Mouse (Mus musculus) embryonic facial prominence, embryonic 15.5 days (tissue): ENCODE measurements around the gene Gse1. TPM values are rescaled to one million over a fixed set of nuclear protein-coding genes. Genes with fewer than 3 reads are reported as not detected.

ENCODE experiments used
- ATAC-seq: fragments of 200-750 bp; cut with Nextera tagmentation; 2 replicates; pipeline ENCODE4 v1.8.0; 2017; ENCODE audit warnings: low read depth, moderate TSS enrichment; ENCODE audit not compliant: insufficient number of reproducible peaks, low FRiP score, low TSS enrichment
- H3K27ac ChIP-seq: fragments of 300-500 bp; sonication (generic); replicated peaks from 2 replicates; pipeline ENCODE4 v1.5.1; 2015; ENCODE audit warnings: mild to moderate bottlenecking, inconsistent platforms
- H3K27me3 ChIP-seq: fragments of 300-500 bp; sonication (generic); 2 replicates; pipeline ENCODE4 v1.6.1; 2015; ENCODE audit warnings: inconsistent platforms
- H3K36me3 ChIP-seq: fragments of 300-500 bp; sonication (generic); 2 replicates; pipeline ENCODE4 v1.6.1; 2015; ENCODE audit warnings: mild to moderate bottlenecking, inconsistent platforms
- H3K4me1 ChIP-seq: fragments of 300-500 bp; sonication (generic); 2 replicates; pipeline ENCODE4 v1.6.1; 2015; ENCODE audit warnings: inconsistent platforms
- H3K4me2 ChIP-seq: fragments of 300-500 bp; sonication (generic); replicated peaks from 2 replicates; pipeline ENCODE4 v1.6.1; 2015; ENCODE audit warnings: mild to moderate bottlenecking, inconsistent platforms
- H3K4me3 ChIP-seq: fragments of 300-500 bp; sonication (generic); replicated peaks from 2 replicates; pipeline ENCODE4 v1.5.1; 2015; ENCODE audit warnings: mild to moderate bottlenecking, inconsistent platforms
- H3K9ac ChIP-seq: fragments of 300-500 bp; sonication (generic); 2 replicates; pipeline ENCODE4 v1.6.1; 2015; ENCODE audit warnings: inconsistent platforms
- H3K9me3 ChIP-seq: fragments of 300-500 bp; sonication (generic); replicated peaks from 2 replicates; pipeline ENCODE4 v1.6.1; 2016; ENCODE audit warnings: inconsistent platforms
- WGBS: fragments of 180-500 bp; shearing (Covaris S2); methylation state at CpG from one replicate; pipeline ENCODE4 v1.1.7; 2015; 5-methylcytosine and 5-hydroxymethylcytosine counted together
- polyA plus RNA-seq: library from polyadenylated mRNA; unstranded; fragments of >200 nt; fragmentation: Nextera tagmentation; extraction: Ambion mirVana; gene quantifications from 2 replicates; pipeline ENCODE4 v1.2.1, GENCODE M21; 2015

The Gse1 gene
- polyA plus RNA-seq, 1 experiment from 2014 or later: 11.1 TPM

DNA sequence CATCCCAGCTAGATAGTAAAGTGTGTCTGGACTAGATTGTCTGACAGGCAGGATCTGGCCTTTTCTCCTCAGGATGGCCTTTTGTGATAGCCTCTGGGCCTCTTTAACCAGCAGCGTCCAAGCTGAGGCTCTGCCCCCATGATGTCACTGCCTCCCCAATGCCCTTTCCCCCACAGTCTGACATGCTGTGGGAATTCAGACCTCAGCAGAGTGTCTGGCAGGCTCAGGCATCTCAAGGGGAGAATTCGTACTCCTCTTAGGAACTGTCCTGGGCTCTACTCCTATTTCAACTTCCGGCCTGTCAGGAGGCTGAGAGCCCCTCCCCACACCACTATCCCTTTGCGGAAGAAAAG lies 236.3 kb downstream of the Gse1 start:
- Histone ChIP-seq H3K9me3 (no peaks in the 10 kb centered on the region), H3K4me2 (no peak overlapping the region), H3K36me3 (no peaks in the 10 kb centered on the region), H3K4me1 (peaks cover 62% of the 10 kb centered on the region), H3K27me3 (no peaks in the 10 kb centered on the region), H3K9ac (no peak overlapping the region), H3K27ac (0 out of 2 replicates have a peak overlapping the region, but pooled peaks have one; percentile 28), H3K4me3 (no peak overlapping the region)
- WGBS: 62% methylated on average over 4 of the region's 4 CpGs
- ATAC-seq: no peak

DNA sequence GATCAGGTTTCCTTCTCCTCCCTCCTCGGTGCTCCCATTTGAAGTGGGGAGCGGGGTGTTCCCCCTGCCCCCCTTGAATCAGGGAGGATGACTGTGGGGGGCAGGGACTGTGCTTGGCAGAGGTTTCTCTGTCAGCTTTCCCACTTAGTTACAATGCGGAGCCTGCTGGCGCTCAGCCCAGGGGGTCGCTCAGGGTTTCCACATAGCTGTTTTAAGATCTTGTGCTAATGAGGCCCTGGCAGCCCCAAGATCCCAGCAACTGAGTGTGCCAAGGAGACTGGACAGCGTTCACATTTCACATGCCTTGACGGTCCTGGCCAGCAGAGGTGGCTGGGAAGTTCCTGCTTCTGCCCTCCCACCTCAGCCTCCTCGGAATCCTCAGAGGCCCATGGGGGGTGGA lies 237.5 kb downstream of the Gse1 start:
- ATAC-seq: peak; percentile 34; the same call in 1 of the 2 replicates
- Histone ChIP-seq H3K4me1 (peaks cover 52% of the 10 kb centered on the region), H3K9me3 (no peaks in the 10 kb centered on the region), H3K9ac (no peak overlapping the region), H3K4me3 (no peak overlapping the region), H3K27me3 (no peaks in the 10 kb centered on the region), H3K27ac (peak overlapping the region; percentile 41; the same call in 1 of the 2 replicates), H3K36me3 (no peaks in the 10 kb centered on the region), H3K4me2 (no peak overlapping the region; the same call in 1 of the 2 replicates)
- 4% methylated on average over 8 of the region's 8 CpGs for WGBS

GRCm38 (mm10) chr8:120466266-120466665 lies 238.0 kb downstream of the Gse1 start:
- Histone ChIP-seq H3K4me1 (peaks cover 52% of the 10 kb centered on the region), H3K4me3 (no peak overlapping the region), H3K4me2 (no peak overlapping the region), H3K36me3 (no peaks in the 10 kb centered on the region), H3K9me3 (no peaks in the 10 kb centered on the region), H3K27ac (no peak overlapping the region), H3K9ac (no peak overlapping the region), H3K27me3 (no peaks in the 10 kb centered on the region)
- WGBS: 54% methylated on average over 10 of the region's 10 CpGs
- no peak for ATAC-seq

DNA sequence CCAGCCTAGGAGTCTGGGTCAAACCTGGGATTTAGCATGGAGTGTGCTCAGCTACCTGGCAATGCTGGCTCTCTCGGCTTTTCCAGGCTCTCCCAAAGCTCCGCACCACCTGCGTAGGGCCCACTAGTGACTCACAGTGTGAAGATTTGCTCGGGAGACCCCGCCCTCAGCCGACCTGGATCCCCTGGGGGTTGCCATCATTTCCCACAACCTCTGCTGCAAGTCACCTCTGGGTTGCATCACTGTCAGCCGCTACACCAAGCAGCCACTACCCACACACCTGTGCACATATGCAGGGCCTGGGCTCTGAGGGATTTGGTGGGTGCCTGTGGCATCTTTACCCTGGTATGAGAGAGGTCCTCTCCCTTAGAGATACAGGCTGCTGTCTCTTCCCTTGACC lies 239.3 kb downstream of the Gse1 start:
- 75% methylated on average over 7 of the region's 7 CpGs for WGBS
- peaks cover 52% of the 10 kb centered on the region for H3K4me1 ChIP-seq

GRCm38 (mm10) chr8:120470170-120470569 lies 241.9 kb downstream of the Gse1 start:
- Histone ChIP-seq H3K4me2 (no peak overlapping the region), H3K9ac (no peak overlapping the region), H3K27me3 (no peaks in the 10 kb centered on the region), H3K4me1 (peaks cover 45% of the 10 kb centered on the region), H3K36me3 (no peaks in the 10 kb centered on the region), H3K27ac (no peak overlapping the region), H3K9me3 (no peaks in the 10 kb centered on the region), H3K4me3 (no peak overlapping the region)
- ATAC-seq: no peak
- 85% methylated on average over 12 of the region's 12 CpGs for WGBS

More for the DNA sequence above, 239.3 kb downstream of the Gse1 start:
- Histone ChIP-seq H3K27me3 (no peaks in the 10 kb centered on the region), H3K27ac (no peak overlapping the region), H3K9me3 (no peaks in the 10 kb centered on the region), H3K9ac (no peak overlapping the region), H3K4me2 (no peak overlapping the region), H3K36me3 (no peaks in the 10 kb centered on the region), H3K4me3 (no peak overlapping the region)
- ATAC-seq: no peak

GRCm38 (mm10) chr8:120471166-120471565 lies 242.9 kb downstream of the Gse1 start:
- no peak overlapping the region for H3K4me3 ChIP-seq
- 19% methylated on average over 7 of the region's 7 CpGs for WGBS
- H3K4me1 ChIP-seq: peaks cover 45% of the 10 kb centered on the region
- H3K27me3 ChIP-seq: no peaks in the 10 kb centered on the region
- H3K9ac ChIP-seq: no peak overlapping the region
- ATAC-seq: no peak
- H3K27ac ChIP-seq: no peak overlapping the region
- no peak overlapping the region for H3K4me2 ChIP-seq
- H3K9me3 ChIP-seq: no peaks in the 10 kb centered on the region
- H3K36me3 ChIP-seq: no peaks in the 10 kb centered on the region

DNA sequence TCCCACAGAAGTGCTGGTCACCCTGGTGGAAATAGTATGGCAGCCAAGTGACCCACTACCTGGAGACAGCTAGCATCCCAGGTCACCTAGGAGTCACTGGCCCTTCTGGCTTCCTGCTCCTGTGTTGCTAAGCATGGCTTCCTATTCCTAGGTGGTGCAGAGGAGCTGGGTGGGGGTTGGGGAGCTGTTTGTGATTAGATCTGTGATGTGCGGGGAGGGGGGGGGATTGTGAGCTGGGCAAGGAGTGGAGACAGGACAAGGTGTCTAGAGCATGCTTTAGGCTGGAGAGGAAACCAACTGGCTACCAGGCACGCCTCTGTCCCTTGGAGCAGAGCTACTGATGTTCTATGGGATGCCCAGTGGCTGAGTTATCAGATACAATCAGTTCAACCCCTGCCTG lies 243.5 kb downstream of the Gse1 start:
- no peak overlapping the region for H3K9ac ChIP-seq
- no peak for ATAC-seq
- H3K27ac ChIP-seq: 0 out of 2 replicates have a peak overlapping the region, but pooled peaks have one; percentile 28
- H3K9me3 ChIP-seq: no peaks in the 10 kb centered on the region
- no peaks in the 10 kb centered on the region for H3K36me3 ChIP-seq
- no peaks in the 10 kb centered on the region for H3K27me3 ChIP-seq
- H3K4me2 ChIP-seq: no peak overlapping the region
- no peak overlapping the region for H3K4me3 ChIP-seq
- peaks cover 45% of the 10 kb centered on the region for H3K4me1 ChIP-seq
- WGBS: 34% methylated on average over 2 of the region's 2 CpGs

DNA sequence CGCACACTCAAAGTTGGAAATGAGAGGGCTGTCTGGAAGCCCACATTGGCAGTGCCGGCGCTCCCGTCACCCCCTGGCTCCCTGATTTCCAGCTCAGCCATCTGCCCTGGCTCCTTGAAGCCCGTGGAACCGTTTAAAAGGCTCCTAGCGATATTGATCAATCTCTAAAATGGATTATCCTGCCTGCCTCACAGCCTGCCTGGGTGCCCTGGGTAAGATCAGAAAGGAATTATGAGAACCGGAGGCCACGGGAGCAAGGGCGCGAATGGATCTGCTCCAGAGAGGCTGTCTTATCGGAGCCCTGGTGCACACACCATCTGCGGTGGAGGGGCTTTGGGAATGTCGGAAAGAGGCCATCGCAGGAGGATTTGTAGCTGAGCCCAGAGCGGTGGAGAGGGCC lies 244.0 kb downstream of the Gse1 start:
- no peak overlapping the region for H3K9ac ChIP-seq
- peaks cover 45% of the 10 kb centered on the region for H3K4me1 ChIP-seq
- 32% methylated on average over 16 of the region's 16 CpGs for WGBS
- H3K36me3 ChIP-seq: no peaks in the 10 kb centered on the region
- H3K27ac ChIP-seq: 0 out of 2 replicates have a peak overlapping the region, but pooled peaks have one; percentile 28
- H3K9me3 ChIP-seq: no peaks in the 10 kb centered on the region
- no peak overlapping the region for H3K4me3 ChIP-seq
- ATAC-seq: no peak
- no peak overlapping the region for H3K4me2 ChIP-seq
- H3K27me3 ChIP-seq: no peaks in the 10 kb centered on the region

DNA sequence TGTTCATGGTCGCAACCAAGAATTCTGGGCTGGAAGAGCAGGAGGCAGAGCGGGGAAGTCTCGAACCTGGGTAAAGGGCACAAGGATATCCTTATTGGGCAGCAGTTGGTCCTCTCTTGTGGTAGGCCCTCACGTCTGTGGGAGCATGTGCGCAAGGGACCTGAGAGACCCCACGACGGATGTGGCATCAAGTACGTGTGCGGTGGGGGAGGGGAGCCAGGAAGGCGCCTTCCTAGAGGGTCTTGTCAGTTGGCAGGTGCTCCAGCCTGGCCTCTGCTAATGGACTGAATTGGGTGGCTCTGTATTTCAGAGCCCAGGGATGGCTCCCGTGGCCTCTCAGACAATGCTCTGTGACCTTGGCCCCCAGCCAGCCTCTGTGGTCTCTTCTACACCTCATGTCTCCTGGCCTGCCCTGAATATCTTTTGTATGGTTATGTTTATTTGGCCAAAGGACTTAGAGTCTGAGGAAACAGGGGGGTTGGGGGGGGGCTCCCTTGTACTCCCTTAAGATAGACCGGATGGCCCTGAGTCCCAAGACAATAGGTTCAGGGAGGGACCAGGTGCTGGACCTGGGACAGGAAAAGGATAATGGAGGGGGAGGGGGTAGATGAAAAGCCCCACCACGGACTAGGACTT lies 245.6 kb downstream of the Gse1 start:
- ATAC-seq: no peak
- Histone ChIP-seq H3K9me3 (no peaks in the 10 kb centered on the region), H3K27me3 (no peaks in the 10 kb centered on the region), H3K4me3 (no peak overlapping the region), H3K9ac (no peak overlapping the region), H3K27ac (no peak overlapping the region), H3K4me1 (peaks cover 43% of the 10 kb centered on the region), H3K36me3 (no peaks in the 10 kb centered on the region), H3K4me2 (no peak overlapping the region)
- WGBS: 90% methylated on average over 13 of the region's 13 CpGs

GRCm38 (mm10) chr8:120474496-120475235 lies 246.4 kb downstream of the Gse1 start:
- 82% methylated on average over 11 of the region's 11 CpGs for WGBS
- H3K4me1 ChIP-seq: peaks cover 43% of the 10 kb centered on the region
- no peak overlapping the region for H3K27ac ChIP-seq

GRCm38 (mm10) chr8:120475462-120476201 lies 247.4 kb downstream of the Gse1 start:
- Histone ChIP-seq H3K36me3 (no peaks in the 10 kb centered on the region), H3K9ac (no peak overlapping the region), H3K27ac (no peak overlapping the region), H3K4me2 (no peak overlapping the region), H3K9me3 (no peaks in the 10 kb centered on the region), H3K4me3 (no peak overlapping the region), H3K27me3 (no peaks in the 10 kb centered on the region; the same call in 1 of the 2 replicates), H3K4me1 (peaks cover 42% of the 10 kb centered on the region)
- ATAC-seq: no peak
- 79% methylated on average over 10 of the region's 10 CpGs for WGBS

More at GRCm38 (mm10) chr8:120474496-120475235, 246.4 kb downstream of the Gse1 start:
- H3K9ac ChIP-seq: no peak overlapping the region
- no peaks in the 10 kb centered on the region for H3K9me3 ChIP-seq
- no peaks in the 10 kb centered on the region for H3K36me3 ChIP-seq
- no peak overlapping the region for H3K4me2 ChIP-seq
- no peaks in the 10 kb centered on the region; the same call in 1 of the 2 replicates for H3K27me3 ChIP-seq
- H3K4me3 ChIP-seq: no peak overlapping the region
- no peak for ATAC-seq
